Mouse (Mus musculus): Measurements from ENCODE around the gene Tagap. TPM values are rescaled to one million over a fixed set of nuclear protein-coding genes. Genes with fewer than 3 reads are reported as not detected.
A peak's percentile ranks its signal among the peaks of the same experiment; 100 is the strongest.

Tagap gene
- polyA plus RNA-seq, 2 experiments: 0.90 to 1.6 TPM

DNA sequence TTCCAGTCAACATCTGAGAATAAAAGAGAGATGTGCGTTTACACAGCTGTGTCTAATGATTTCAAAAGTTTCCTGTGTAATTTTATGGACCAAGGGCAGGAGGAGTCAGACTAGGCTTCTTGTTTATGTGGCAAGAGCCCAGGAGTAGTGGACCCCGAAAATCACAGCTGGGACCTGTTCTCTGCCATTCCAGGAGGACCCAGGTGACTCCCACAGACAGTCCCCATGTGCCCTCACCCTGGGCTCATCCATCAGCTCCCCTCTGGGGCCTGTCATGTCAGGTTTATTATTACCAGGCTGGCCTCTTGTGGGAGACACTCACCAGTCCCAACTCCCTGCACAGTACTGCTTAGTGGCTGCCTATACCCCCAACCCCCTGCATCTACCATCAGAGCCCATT, 6.6 kb upstream of the Tagap start:
- Histone ChIP-seq H3K9ac (replicated peaks) (no peak overlapping the region), H3K4me2 (ENCODE audit: low read depth) (no peak overlapping the region), H3K4me1 (replicated peaks; ENCODE audit: control insufficient read depth in 2 of 2, insufficient read depth in 2 of 2, low read length in 1 of 2) (no peaks in the 10 kb centered on the region; a peak in 2 of 4 replicates), H3K27ac (no peak overlapping the region), H3K36me3 (replicated peaks; ENCODE audit: control insufficient read depth, insufficient read depth, low read depth) (no peaks in the 10 kb centered on the region), H3K27me3 (ENCODE audit: control insufficient read depth, insufficient read depth, low read length) (no peaks in the 10 kb centered on the region), H3K4me3 (ENCODE audit: insufficient read depth in 1 of 2, low read depth in 2 of 2, low read length in 2 of 2) (no peak overlapping the region), H3K9me3 (ENCODE audit: control insufficient read depth, low read length) (no peaks in the 10 kb centered on the region)
- DNase-seq (ENCODE audit: low read depth in 3 of 3, low spot score in 3 of 3) (no peak), ATAC-seq (ENCODE audit: insufficient read depth) (no peak)
- WGBS (ENCODE audit: insufficient replicate concordance): 47% methylated on average over 2 of the region's 2 CpGs
- TF ChIP-seq CTCF (IDR thresholded peaks at IDR 0.05; ENCODE audit: low read depth) (no peak), EP300 (IDR thresholded peaks at IDR 0.05; ENCODE audit: low read depth) (no peak)

DNA sequence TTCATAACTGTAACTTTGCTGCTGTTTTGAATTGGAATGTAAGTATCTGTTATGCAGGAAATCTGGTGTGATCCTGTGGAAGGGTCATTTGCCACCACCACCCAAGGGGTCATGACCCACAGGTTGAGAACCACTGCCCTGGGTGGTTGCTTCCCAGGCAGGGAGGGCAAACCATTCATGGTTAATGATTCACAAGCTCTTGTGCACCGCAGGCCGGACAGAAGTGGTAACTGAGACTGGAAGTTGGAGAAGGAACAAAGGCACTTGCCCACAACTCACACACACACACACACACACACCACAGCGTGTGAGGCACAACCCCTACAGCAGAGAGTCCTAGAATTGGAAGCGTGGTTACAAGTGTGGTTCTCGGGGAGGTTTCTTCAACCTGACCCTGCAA, 3.2 kb upstream of the Tagap start:
- TF ChIP-seq EP300 (IDR thresholded peaks at IDR 0.05; ENCODE audit: low read depth): no peak
- no peak for TF ChIP-seq CTCF (IDR thresholded peaks at IDR 0.05; ENCODE audit: low read depth)
- no peaks in the 10 kb centered on the region for H3K9me3 ChIP-seq (ENCODE audit: control insufficient read depth, low read length)
- ATAC-seq (ENCODE audit: insufficient read depth): no peak; the same call in 1 of the 2 replicates
- H3K4me3 ChIP-seq (ENCODE audit: insufficient read depth in 1 of 2, low read depth in 2 of 2, low read length in 2 of 2): no peak overlapping the region
- no peak overlapping the region for H3K9ac ChIP-seq (replicated peaks)
- no peaks in the 10 kb centered on the region for H3K36me3 ChIP-seq (replicated peaks; ENCODE audit: control insufficient read depth, insufficient read depth, low read depth)
- WGBS (ENCODE audit: insufficient replicate concordance): 59% methylated on average over 5 of the region's 5 CpGs
- H3K27ac ChIP-seq: no peak overlapping the region
- no peak overlapping the region for H3K4me2 ChIP-seq (ENCODE audit: low read depth)
- DNase-seq (ENCODE audit: low read depth in 3 of 3, low spot score in 3 of 3): no peak
- no peaks in the 10 kb centered on the region for H3K27me3 ChIP-seq (ENCODE audit: control insufficient read depth, insufficient read depth, low read length)
- H3K4me1 ChIP-seq (replicated peaks; ENCODE audit: control insufficient read depth in 2 of 2, insufficient read depth in 2 of 2, low read length in 1 of 2): no peaks in the 10 kb centered on the region; a peak in 1 of 4 replicates

DNA sequence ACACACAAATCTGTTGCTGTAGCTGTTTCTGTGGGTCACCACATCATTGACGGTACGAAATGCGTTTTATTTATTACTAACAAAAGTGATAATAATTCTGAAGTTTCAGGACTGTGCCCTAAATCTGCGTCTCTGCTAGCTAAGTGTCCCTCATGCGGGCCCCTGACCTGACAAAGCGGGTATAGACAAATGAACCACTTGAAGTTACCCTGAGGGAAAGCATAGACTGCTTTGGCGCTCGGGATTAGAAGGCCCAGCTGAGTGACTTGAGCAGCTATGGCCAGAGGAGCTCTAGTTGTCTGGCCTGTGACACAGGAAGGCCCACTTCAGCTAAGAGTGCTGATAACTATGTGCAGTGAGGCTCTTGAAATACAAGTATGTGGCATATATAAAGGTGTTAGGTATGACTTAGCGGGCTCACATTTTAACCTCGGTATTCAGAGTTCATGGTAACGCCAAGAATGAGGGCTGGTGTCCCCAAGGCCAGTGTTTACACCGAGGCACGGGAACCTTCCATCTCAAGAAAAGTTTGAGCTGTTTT, 1.5 kb upstream of the Tagap start:
- no peak for ATAC-seq (ENCODE audit: insufficient read depth)
- H3K4me2 ChIP-seq (ENCODE audit: low read depth): no peak overlapping the region
- H3K9ac ChIP-seq (replicated peaks): no peak overlapping the region
- DNase-seq (ENCODE audit: low read depth in 3 of 3, low spot score in 3 of 3): no peak
- H3K4me1 ChIP-seq (replicated peaks; ENCODE audit: control insufficient read depth in 2 of 2, insufficient read depth in 2 of 2, low read length in 1 of 2): no peaks in the 10 kb centered on the region; a peak in 1 of 4 replicates
- no peaks in the 10 kb centered on the region for H3K9me3 ChIP-seq (ENCODE audit: control insufficient read depth, low read length)
- 72% methylated on average over 13 of the region's 13 CpGs for WGBS (ENCODE audit: insufficient replicate concordance)
- H3K36me3 ChIP-seq (replicated peaks; ENCODE audit: control insufficient read depth, insufficient read depth, low read depth): no peaks in the 10 kb centered on the region
- TF ChIP-seq EP300 (IDR thresholded peaks at IDR 0.05; ENCODE audit: low read depth) (no peak), CTCF (IDR thresholded peaks at IDR 0.05; ENCODE audit: low read depth) (no peak)
- H3K4me3 ChIP-seq (ENCODE audit: insufficient read depth in 1 of 2, low read depth in 2 of 2, low read length in 2 of 2): no peak overlapping the region
- H3K27ac ChIP-seq: no peak overlapping the region
- H3K27me3 ChIP-seq (ENCODE audit: control insufficient read depth, insufficient read depth, low read length): no peaks in the 10 kb centered on the region

DNA sequence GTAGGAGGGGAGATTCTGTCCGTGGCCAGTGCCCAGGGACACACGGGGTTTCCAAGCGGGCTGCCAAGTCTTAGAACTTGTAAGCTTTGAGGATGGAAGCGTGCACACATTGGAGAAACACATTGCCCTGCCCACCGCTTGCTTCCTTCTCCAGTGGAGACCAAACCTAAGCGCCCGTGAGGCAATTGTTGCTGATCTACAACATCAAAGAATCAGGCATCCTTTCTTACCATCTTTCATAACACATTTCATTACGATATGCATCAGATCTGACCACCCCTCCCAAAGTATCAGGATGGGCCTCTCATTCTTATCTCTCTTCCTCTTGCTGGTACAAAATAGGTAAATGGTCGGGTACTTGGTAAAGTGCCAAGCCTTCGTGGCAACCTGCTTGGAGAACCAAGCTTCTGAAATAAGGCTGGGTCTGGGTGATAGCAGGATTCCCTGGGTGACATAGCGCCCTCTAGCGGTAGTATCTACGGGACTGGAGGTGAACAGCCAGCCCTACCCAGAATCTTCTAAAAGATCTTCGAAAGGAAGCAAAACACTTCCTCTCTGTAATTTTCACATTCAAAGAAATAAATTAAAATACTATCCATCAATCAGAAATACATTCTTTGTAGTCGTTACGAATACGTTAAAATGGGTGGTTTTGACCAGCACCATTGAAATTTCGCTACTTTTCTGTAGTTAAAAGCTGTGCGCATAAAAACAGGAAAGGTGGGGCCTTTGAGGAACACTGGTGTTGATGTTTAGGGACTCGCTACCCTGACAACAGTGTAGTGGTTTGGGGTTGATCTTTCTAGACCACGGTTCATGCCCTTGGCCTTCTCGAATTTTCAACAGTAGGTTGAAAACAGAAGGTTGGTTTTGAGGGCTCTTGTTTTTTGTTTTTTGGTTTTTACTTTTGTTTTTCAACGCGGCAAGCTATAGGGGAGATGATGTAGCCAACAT, 2.1 kb downstream of the Tagap start:
- TF ChIP-seq CTCF (IDR thresholded peaks at IDR 0.05; ENCODE audit: low read depth) (peak; percentile 84), EP300 (IDR thresholded peaks at IDR 0.05; ENCODE audit: low read depth) (no peak)
- no peak overlapping the region for H3K9ac ChIP-seq (replicated peaks)
- WGBS (ENCODE audit: insufficient replicate concordance): 51% methylated on average over 24 of the region's 24 CpGs
- no peaks in the 10 kb centered on the region for H3K9me3 ChIP-seq (ENCODE audit: control insufficient read depth, low read length)
- H3K4me1 ChIP-seq (replicated peaks; ENCODE audit: control insufficient read depth in 2 of 2, insufficient read depth in 2 of 2, low read length in 1 of 2): peaks cover 0 to 2% of the 10 kb centered on the region in 2 experiments; a peak in 1 of 4 replicates
- DNase-seq (ENCODE audit: low read depth in 3 of 3, low spot score in 3 of 3): peak in 1 of 3 experiments; percentile 22
- H3K4me3 ChIP-seq (ENCODE audit: insufficient read depth in 1 of 2, low read depth in 2 of 2, low read length in 2 of 2): no peak overlapping the region
- no peaks in the 10 kb centered on the region for H3K27me3 ChIP-seq (ENCODE audit: control insufficient read depth, insufficient read depth, low read length)
- H3K27ac ChIP-seq: no peak overlapping the region
- ATAC-seq (ENCODE audit: insufficient read depth): no peak
- no peaks in the 10 kb centered on the region for H3K36me3 ChIP-seq (replicated peaks; ENCODE audit: control insufficient read depth, insufficient read depth, low read depth)
- H3K4me2 ChIP-seq (ENCODE audit: low read depth): no peak overlapping the region

- DNase-seq (ENCODE audit: low read depth in 3 of 3, low spot score in 3 of 3): no peak
- Histone ChIP-seq H3K4me3 (ENCODE audit: insufficient read depth in 1 of 2, low read depth in 2 of 2, low read length in 2 of 2) (no peak overlapping the region), H3K4me2 (ENCODE audit: low read depth) (no peak overlapping the region), H3K9ac (replicated peaks) (no peak overlapping the region), H3K9me3 (ENCODE audit: control insufficient read depth, low read length) (no peaks in the 10 kb centered on the region), H3K27ac (no peak overlapping the region), H3K27me3 (ENCODE audit: control insufficient read depth, insufficient read depth, low read length) (no peaks in the 10 kb centered on the region), H3K36me3 (replicated peaks; ENCODE audit: control insufficient read depth, insufficient read depth, low read depth) (no peaks in the 10 kb centered on the region), H3K4me1 (replicated peaks; ENCODE audit: control insufficient read depth in 2 of 2, insufficient read depth in 2 of 2, low read length in 1 of 2) (peaks cover 0 to 2% of the 10 kb centered on the region in 2 experiments; a peak in 1 of 4 replicates)
- no peak for ATAC-seq (ENCODE audit: insufficient read depth)
- WGBS (ENCODE audit: insufficient replicate concordance): 78% methylated on average over 6 of the region's 6 CpGs
- TF ChIP-seq CTCF (IDR thresholded peaks at IDR 0.05; ENCODE audit: low read depth): no peak
- no peak for TF ChIP-seq EP300 (IDR thresholded peaks at IDR 0.05; ENCODE audit: low read depth)
These were observed 2.9 kb downstream of the Tagap start for GRCm38 (mm10) chr17:7928662-7929061.
